Mouse (Mus musculus): ENCODE results near the gene Nop53.
A peak's percentile ranks its signal among the peaks of the same experiment; 100 is the strongest.

DNA sequence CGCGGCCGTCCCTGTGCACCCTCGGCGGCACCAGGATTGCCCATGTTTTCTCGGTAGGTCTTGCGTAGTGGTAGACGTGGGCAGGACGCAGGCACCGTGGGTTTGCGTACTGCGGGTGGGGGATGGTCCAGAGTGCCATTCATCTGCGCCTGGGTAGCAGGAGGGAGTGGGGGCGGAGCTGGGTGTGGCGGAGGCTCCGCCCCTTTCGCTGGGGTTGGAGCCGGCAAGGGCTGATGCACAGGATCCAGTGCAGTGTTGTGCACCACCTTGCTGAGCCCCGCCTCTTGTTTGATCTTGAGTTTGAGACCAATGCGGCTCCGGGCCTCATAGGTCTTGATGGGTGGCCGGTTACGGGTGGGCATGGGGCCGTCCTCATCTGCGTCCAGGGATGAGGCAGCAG is 26.4 kb upstream of the Nop53 start:
- TF ChIP-seq POLR2A (IDR thresholded peaks at IDR 0.05; ENCODE audit: insufficient read depth, low read length): no peak
- TF ChIP-seq EP300 (IDR thresholded peaks at IDR 0.05; ENCODE audit: insufficient read depth, low read depth, low read length): 0 out of 2 replicates have a peak, but pooled peaks have one; percentile 25
- TF ChIP-seq CTCF (IDR thresholded peaks at IDR 0.05; ENCODE audit: low read depth, low read length): no peak
